27 mouse cellular contexts compared by ENCODE assay signal in genomic region chr5:84608683-84609082, GRCm38 (mm10).
DNase-seq lines count a peak whose midpoint lies in the region; ATAC-seq and TF ChIP-seq lines count a peak whose summit lies in the region.
"Had no signal": no experiment of that assay in that cellular context is flagged by ENCODE, and none has a peak within 500 bp of the region (broad histone marks: within the 10 kb centered on the region; RNA-seq: fewer than 3 reads in every experiment).

No protein-coding gene starts in this region.

- 46% methylated on average over 2 of the region's 2 CpGs for WGBS in forebrain, embryonic 14.5 days
- 75% methylated on average over 2 of the region's 2 CpGs for WGBS in forebrain, embryonic 10.5 days
- 49% methylated on average over 2 of the region's 2 CpGs for WGBS in midbrain, postnatal 0 days
- 43% methylated on average over 2 of the region's 2 CpGs for WGBS in midbrain, embryonic 13.5 days
- 65% methylated on average over 2 of the region's 2 CpGs for WGBS in kidney, adult 2 months

- H3K4me1 ChIP-seq in forebrain, embryonic 14.5 days (ENCODE audit: control insufficient read depth, insufficient read depth, low read length), result no peaks in the 10 kb centered on the region
- H3K4me1 ChIP-seq in forebrain, embryonic 10.5 days, result peaks cover 4% of the 10 kb centered on the region; the same call in 1 of the 2 replicates
- H3K4me1 ChIP-seq in midbrain, postnatal 0 days (ENCODE audit: insufficient read depth, low read length), result no peaks in the 10 kb centered on the region
- H3K4me1 ChIP-seq in midbrain, embryonic 13.5 days (replicated peaks), result no peaks in the 10 kb centered on the region
- H3K4me1 ChIP-seq in kidney, adult 2 months (ENCODE audit: control insufficient read depth, insufficient read depth, low read length), result no peaks in the 10 kb centered on the region
- H3K4me1 ChIP-seq: limb, embryonic 13.5 days; liver, embryonic 12.5 days had no signal

- TF ChIP-seq CTCF in midbrain, postnatal 0 days (IDR thresholded peaks at IDR 0.05), result no peak
- TF ChIP-seq CTCF in brain, embryonic 14.5 days (IDR thresholded peaks at IDR 0.05; ENCODE audit: borderline replicate concordance, extremely low read depth, insufficient read depth, insufficient read length), result no peak
- TF ChIP-seq CTCF in kidney, adult 2 months (conservative IDR thresholded peaks at IDR 0.05; ENCODE audit: insufficient read depth, insufficient read length, low read depth, low read length), result no peak

- no peaks in the 10 kb centered on the region for H3K9me3 ChIP-seq in forebrain, embryonic 14.5 days (replicated peaks; ENCODE audit: control insufficient read depth, low read length)
- no peaks in the 10 kb centered on the region for H3K9me3 ChIP-seq in forebrain, embryonic 10.5 days
- no peaks in the 10 kb centered on the region for H3K9me3 ChIP-seq in midbrain, postnatal 0 days (ENCODE audit: low read length)
- H3K9me3 ChIP-seq in midbrain, embryonic 13.5 days, result no peaks in the 10 kb centered on the region
- H3K9me3 ChIP-seq: G1E; limb, embryonic 13.5 days; liver, embryonic 12.5 days; midbrain, embryonic 10.5 days had no signal

- H3K36me3 ChIP-seq in forebrain, embryonic 14.5 days (ENCODE audit: control insufficient read depth, insufficient read depth, low read length), result no peaks in the 10 kb centered on the region
- no peaks in the 10 kb centered on the region for H3K36me3 ChIP-seq in forebrain, embryonic 10.5 days (replicated peaks)
- no peaks in the 10 kb centered on the region for H3K36me3 ChIP-seq in midbrain, postnatal 0 days (ENCODE audit: insufficient read depth, low read length)
- no peaks in the 10 kb centered on the region for H3K36me3 ChIP-seq in midbrain, embryonic 13.5 days
- no peaks in the 10 kb centered on the region for H3K36me3 ChIP-seq in kidney, adult 2 months (ENCODE audit: control insufficient read depth, insufficient read depth, low read length)
- H3K36me3 ChIP-seq: G1E; limb, embryonic 13.5 days; liver, embryonic 12.5 days; midbrain, embryonic 10.5 days had no signal

- no peak overlapping the region for H3K4me3 ChIP-seq in forebrain, embryonic 14.5 days (ENCODE audit: low read depth, low read length)
- H3K4me3 ChIP-seq in forebrain, embryonic 10.5 days, result no peak overlapping the region
- H3K4me3 ChIP-seq in midbrain, postnatal 0 days (ENCODE audit: low read depth, low read length), result no peak overlapping the region
- no peak overlapping the region for H3K4me3 ChIP-seq in midbrain, embryonic 13.5 days (replicated peaks)
- no peak overlapping the region for H3K4me3 ChIP-seq in kidney, adult 2 months (ENCODE audit: insufficient read depth, low read depth, low read length)
- H3K4me3 ChIP-seq: layer of hippocampus, adult 2 months; limb, embryonic 13.5 days; liver, embryonic 12.5 days; midbrain, embryonic 10.5 days had no signal

- no peak for TF ChIP-seq POLR2A in brain, embryonic 14.5 days (IDR thresholded peaks at IDR 0.05; ENCODE audit: borderline replicate concordance, extremely low read depth, insufficient read depth, insufficient read length, poor library complexity, severe bottlenecking)
- TF ChIP-seq POLR2A in kidney, adult 2 months (IDR thresholded peaks at IDR 0.05; ENCODE audit: low read depth, low read length), result no peak

- peak; percentile 44; the same call in 1 of the 2 replicates for ATAC-seq in forebrain, embryonic 14.5 days
- ATAC-seq in midbrain, postnatal 0 days (ENCODE audit: low FRiP score), result no peak
- ATAC-seq in midbrain, embryonic 13.5 days, result no peak
- ATAC-seq: inflammation-experienced regulatory T-cells, adult 6 months; liver, embryonic 12.5 days had no signal

- H3K9ac ChIP-seq in forebrain, embryonic 14.5 days (ENCODE audit: low read length), result no peak overlapping the region
- no peak overlapping the region for H3K9ac ChIP-seq in midbrain, postnatal 0 days (replicated peaks; ENCODE audit: low read length, poor library complexity, severe bottlenecking)
- no peak overlapping the region for H3K9ac ChIP-seq in midbrain, embryonic 13.5 days (replicated peaks)
- H3K9ac ChIP-seq: limb, embryonic 13.5 days; liver, embryonic 12.5 days had no signal

- intact Hi-C loops in left cerebral cortex, postnatal 25 days (cut with DNase I), result no loop called here

- H3K27ac ChIP-seq in forebrain, embryonic 14.5 days (ENCODE audit: low read depth, low read length), result no peak overlapping the region
- no peak overlapping the region for H3K27ac ChIP-seq in forebrain, embryonic 10.5 days
- H3K27ac ChIP-seq in midbrain, postnatal 0 days (ENCODE audit: low read depth, low read length), result no peak overlapping the region
- H3K27ac ChIP-seq in midbrain, embryonic 13.5 days, result no peak overlapping the region
- no peak overlapping the region for H3K27ac ChIP-seq in kidney, adult 2 months (ENCODE audit: insufficient read depth, low read depth, low read length)
- H3K27ac ChIP-seq: layer of hippocampus, adult 2 months; limb, embryonic 13.5 days; liver, embryonic 12.5 days; midbrain, embryonic 10.5 days had no signal

- no peak overlapping the region for H3K4me2 ChIP-seq in forebrain, embryonic 14.5 days (ENCODE audit: low read length)
- H3K4me2 ChIP-seq in midbrain, postnatal 0 days (ENCODE audit: low read depth, low read length, poor library complexity, severe bottlenecking), result no peak overlapping the region
- no peak overlapping the region for H3K4me2 ChIP-seq in midbrain, embryonic 13.5 days (replicated peaks)
- H3K4me2 ChIP-seq: heart, embryonic 11.5 days; limb, embryonic 13.5 days; liver, embryonic 12.5 days had no signal

- DNase-seq in forebrain, embryonic 14.5 days (ENCODE audit: low spot score), result peak; percentile 20
- DNase-seq in forebrain, embryonic 10.5 days (ENCODE audit: extremely low spot score, low spot score), result no peak
- DNase-seq in midbrain, postnatal 0 days (ENCODE audit: low spot score), result peak; percentile 21
- DNase-seq in brain, embryonic 14.5 days (ENCODE audit: low read depth), result peak; percentile 63
- DNase-seq in retina, postnatal 1 day, result peak; percentile 1
- no peak for DNase-seq in left cerebral cortex, postnatal 25 days (ENCODE audit: low spot score in 2 of 2)
- no peak for DNase-seq in kidney, adult 2 months
- DNase-seq: B cell, adult 2 months; cerebellum, adult 18-20 months; cerebellum, postnatal 14 days; gastrocnemius, postnatal 14 days; heart, adult 11 months; kidney, adult 18-20 months; kidney, postnatal 14 days; layer of hippocampus, postnatal 36 days; lung, adult 18-20 months; lung, postnatal 10 days; right cerebral cortex, adult 18-20 months had no signal

- H3K27me3 ChIP-seq in forebrain, embryonic 14.5 days (replicated peaks; ENCODE audit: control insufficient read depth, insufficient read depth, low read length), result no peaks in the 10 kb centered on the region
- H3K27me3 ChIP-seq in forebrain, embryonic 10.5 days (ENCODE audit: poor library complexity, severe bottlenecking), result no peaks in the 10 kb centered on the region
- H3K27me3 ChIP-seq in midbrain, postnatal 0 days (ENCODE audit: insufficient read depth, low read length), result no peaks in the 10 kb centered on the region
- H3K27me3 ChIP-seq in midbrain, embryonic 13.5 days, result no peaks in the 10 kb centered on the region
- H3K27me3 ChIP-seq in kidney, adult 2 months (replicated peaks; ENCODE audit: control insufficient read depth, insufficient read depth, low read length), result 0 out of 2 replicates have a peak, but pooled peaks cover 1% of the 10 kb centered on the region
- H3K27me3 ChIP-seq: CH12.LX; limb, embryonic 13.5 days; liver, embryonic 12.5 days had no signal

Comparison
In these comparisons a context has a peak if more than half of its experiments do, and no peak if none do; other contexts are left out.
1. DNase-seq: peak in forebrain, embryonic 14.5 days (single experiment), midbrain, postnatal 0 days (single experiment), brain, embryonic 14.5 days (single experiment) and retina, postnatal 1 day (single experiment); none in forebrain, embryonic 10.5 days (single experiment), left cerebral cortex, postnatal 25 days (0 of 2) and kidney, adult 2 months (single experiment).